Mouse (Mus musculus): Measurements from ENCODE around the gene Fmo5. TPM values are rescaled to one million over a fixed set of nuclear protein-coding genes. Genes with fewer than 3 reads are reported as not detected.

Fmo5 gene
- polyA plus RNA-seq, 1 experiment from 2014 or later = 3.7 TPM

- WGBS = 56% methylated on average over 12 of the region's 12 CpGs
- no peak overlapping the region for H3K27ac ChIP-seq (replicated peaks in 1 of 2; ENCODE audit: control insufficient read depth in 1 of 2, insufficient read depth in 1 of 2, low read depth in 2 of 2, low read length in 2 of 2)
- peaks cover 4 to 5% of the 10 kb centered on the region in 2 experiments; a peak in 3 of 4 replicates for H3K4me1 ChIP-seq (ENCODE audit: control insufficient read depth in 2 of 2, insufficient read depth in 2 of 2, low read length in 2 of 2)
- H3K9me3 ChIP-seq (ENCODE audit: control insufficient read depth, low read length) = no peaks in the 10 kb centered on the region
- no peaks in the 10 kb centered on the region for H3K27me3 ChIP-seq (ENCODE audit: control insufficient read depth, insufficient read depth, low read length)
- no peak overlapping the region for H3K4me3 ChIP-seq (ENCODE audit: control insufficient read depth in 1 of 2, insufficient read depth in 1 of 2, low read depth in 1 of 2, low read length in 2 of 2)
- no peak overlapping the region for H3K4me2 ChIP-seq (ENCODE audit: low read length)
- peaks cover 74% of the 10 kb centered on the region for H3K36me3 ChIP-seq (ENCODE audit: control insufficient read depth, insufficient read depth, low read length)
- no peak for ATAC-seq (ENCODE audit: insufficient number of reproducible peaks, insufficient read depth, low FRiP score, low read depth)
- no peak overlapping the region for H3K9ac ChIP-seq (ENCODE audit: low read length)
These were observed 62.9 kb downstream of the Fmo5 start for GRCm38 (mm10) chr3:97691443-97692017.

GRCm38 (mm10) chr3:97693806-97694205 is 65.2 kb downstream of the Fmo5 start:
- no peak overlapping the region for H3K4me3 ChIP-seq (ENCODE audit: control insufficient read depth in 1 of 2, insufficient read depth in 1 of 2, low read depth in 1 of 2, low read length in 2 of 2)
- H3K36me3 ChIP-seq (ENCODE audit: control insufficient read depth, insufficient read depth, low read length) = peaks cover 97% of the 10 kb centered on the region
- WGBS = 90% methylated on average over 6 of the region's 6 CpGs
- no peaks in the 10 kb centered on the region for H3K9me3 ChIP-seq (ENCODE audit: control insufficient read depth, low read length)
- no peaks in the 10 kb centered on the region for H3K27me3 ChIP-seq (ENCODE audit: control insufficient read depth, insufficient read depth, low read length)
- H3K4me2 ChIP-seq (ENCODE audit: low read length) = no peak overlapping the region
- H3K27ac ChIP-seq (replicated peaks in 1 of 2; ENCODE audit: control insufficient read depth in 1 of 2, insufficient read depth in 1 of 2, low read depth in 2 of 2, low read length in 2 of 2) = no peak overlapping the region
- peaks cover 4 to 5% of the 10 kb centered on the region in 2 experiments; a peak in 3 of 4 replicates for H3K4me1 ChIP-seq (ENCODE audit: control insufficient read depth in 2 of 2, insufficient read depth in 2 of 2, low read length in 2 of 2)
- no peak for ATAC-seq (ENCODE audit: insufficient number of reproducible peaks, insufficient read depth, low FRiP score, low read depth)
- H3K9ac ChIP-seq (ENCODE audit: low read length) = no peak overlapping the region

- ATAC-seq (ENCODE audit: insufficient number of reproducible peaks, insufficient read depth, low FRiP score, low read depth) = no peak
- H3K27ac ChIP-seq (replicated peaks in 1 of 2; ENCODE audit: control insufficient read depth in 1 of 2, insufficient read depth in 1 of 2, low read depth in 2 of 2, low read length in 2 of 2) = no peak overlapping the region
- no peaks in the 10 kb centered on the region for H3K27me3 ChIP-seq (ENCODE audit: control insufficient read depth, insufficient read depth, low read length)
- no peak overlapping the region for H3K4me3 ChIP-seq (ENCODE audit: control insufficient read depth in 1 of 2, insufficient read depth in 1 of 2, low read depth in 1 of 2, low read length in 2 of 2)
- H3K4me2 ChIP-seq (ENCODE audit: low read length) = no peak overlapping the region
- no peaks in the 10 kb centered on the region for H3K9me3 ChIP-seq (ENCODE audit: control insufficient read depth, low read length)
- no peak overlapping the region for H3K9ac ChIP-seq (ENCODE audit: low read length)
- 73% methylated on average over 9 of the region's 9 CpGs for WGBS
- H3K4me1 ChIP-seq (ENCODE audit: control insufficient read depth in 2 of 2, insufficient read depth in 2 of 2, low read length in 2 of 2) = no peaks in the 10 kb centered on the region
- peaks cover 99% of the 10 kb centered on the region for H3K36me3 ChIP-seq (ENCODE audit: control insufficient read depth, insufficient read depth, low read length)
These were observed 68.3 kb downstream of the Fmo5 start for GRCm38 (mm10) chr3:97696866-97697265.

- no peaks in the 10 kb centered on the region for H3K9me3 ChIP-seq (ENCODE audit: control insufficient read depth, low read length)
- H3K27me3 ChIP-seq (ENCODE audit: control insufficient read depth, insufficient read depth, low read length) = no peaks in the 10 kb centered on the region
- WGBS = 60% methylated on average over 9 of the region's 9 CpGs
- no peak for ATAC-seq (ENCODE audit: insufficient number of reproducible peaks, insufficient read depth, low FRiP score, low read depth)
- no peak overlapping the region for H3K4me2 ChIP-seq (ENCODE audit: low read length)
- no peak overlapping the region for H3K4me3 ChIP-seq (ENCODE audit: control insufficient read depth in 1 of 2, insufficient read depth in 1 of 2, low read depth in 1 of 2, low read length in 2 of 2)
- peaks cover 99% of the 10 kb centered on the region for H3K36me3 ChIP-seq (ENCODE audit: control insufficient read depth, insufficient read depth, low read length)
- H3K9ac ChIP-seq (ENCODE audit: low read length) = no peak overlapping the region
- H3K27ac ChIP-seq (replicated peaks in 1 of 2; ENCODE audit: control insufficient read depth in 1 of 2, insufficient read depth in 1 of 2, low read depth in 2 of 2, low read length in 2 of 2) = no peak overlapping the region
- H3K4me1 ChIP-seq (ENCODE audit: control insufficient read depth in 2 of 2, insufficient read depth in 2 of 2, low read length in 2 of 2) = no peaks in the 10 kb centered on the region
These were observed 68.7 kb downstream of the Fmo5 start for GRCm38 (mm10) chr3:97697291-97697690.

GRCm38 (mm10) chr3:97699061-97699460 is 70.5 kb downstream of the Fmo5 start:
- Histone ChIP-seq H3K4me3 (ENCODE audit: control insufficient read depth in 1 of 2, insufficient read depth in 1 of 2, low read depth in 1 of 2, low read length in 2 of 2) (no peak overlapping the region), H3K4me1 (ENCODE audit: control insufficient read depth in 2 of 2, insufficient read depth in 2 of 2, low read length in 2 of 2) (no peaks in the 10 kb centered on the region), H3K9ac (ENCODE audit: low read length) (no peak overlapping the region), H3K27ac (replicated peaks in 1 of 2; ENCODE audit: control insufficient read depth in 1 of 2, insufficient read depth in 1 of 2, low read depth in 2 of 2, low read length in 2 of 2) (no peak overlapping the region), H3K9me3 (ENCODE audit: control insufficient read depth, low read length) (no peaks in the 10 kb centered on the region), H3K4me2 (ENCODE audit: low read length) (no peak overlapping the region), H3K27me3 (ENCODE audit: control insufficient read depth, insufficient read depth, low read length) (no peaks in the 10 kb centered on the region), H3K36me3 (ENCODE audit: control insufficient read depth, insufficient read depth, low read length) (peaks cover 99% of the 10 kb centered on the region)
- 72% methylated on average over 3 of the region's 3 CpGs for WGBS
- no peak for ATAC-seq (ENCODE audit: insufficient number of reproducible peaks, insufficient read depth, low FRiP score, low read depth)

GRCm38 (mm10) chr3:97701198-97701597 is 72.6 kb downstream of the Fmo5 start:
- H3K9ac ChIP-seq (ENCODE audit: low read length) = no peak overlapping the region
- no peak for ATAC-seq (ENCODE audit: insufficient number of reproducible peaks, insufficient read depth, low FRiP score, low read depth)
- H3K9me3 ChIP-seq (ENCODE audit: control insufficient read depth, low read length) = no peaks in the 10 kb centered on the region
- no peak overlapping the region for H3K27ac ChIP-seq (replicated peaks in 1 of 2; ENCODE audit: control insufficient read depth in 1 of 2, insufficient read depth in 1 of 2, low read depth in 2 of 2, low read length in 2 of 2)
- no peak overlapping the region for H3K4me2 ChIP-seq (ENCODE audit: low read length)
- H3K4me3 ChIP-seq (ENCODE audit: control insufficient read depth in 1 of 2, insufficient read depth in 1 of 2, low read depth in 1 of 2, low read length in 2 of 2) = no peak overlapping the region
- H3K4me1 ChIP-seq (ENCODE audit: control insufficient read depth in 2 of 2, insufficient read depth in 2 of 2, low read length in 2 of 2) = no peaks in the 10 kb centered on the region
- peaks cover 96% of the 10 kb centered on the region for H3K36me3 ChIP-seq (ENCODE audit: control insufficient read depth, insufficient read depth, low read length)
- WGBS = 70% methylated on average over 3 of the region's 3 CpGs
- H3K27me3 ChIP-seq (ENCODE audit: control insufficient read depth, insufficient read depth, low read length) = no peaks in the 10 kb centered on the region

GRCm38 (mm10) chr3:97702448-97703080 is 74.0 kb downstream of the Fmo5 start:
- H3K27me3 ChIP-seq (ENCODE audit: control insufficient read depth, insufficient read depth, low read length) = no peaks in the 10 kb centered on the region
- no peaks in the 10 kb centered on the region for H3K9me3 ChIP-seq (ENCODE audit: control insufficient read depth, low read length)
- no peak overlapping the region for H3K4me2 ChIP-seq (ENCODE audit: low read length)
- peaks cover 96% of the 10 kb centered on the region for H3K36me3 ChIP-seq (ENCODE audit: control insufficient read depth, insufficient read depth, low read length)
- ATAC-seq (ENCODE audit: insufficient number of reproducible peaks, insufficient read depth, low FRiP score, low read depth) = no peak
- H3K27ac ChIP-seq (replicated peaks in 1 of 2; ENCODE audit: control insufficient read depth in 1 of 2, insufficient read depth in 1 of 2, low read depth in 2 of 2, low read length in 2 of 2) = no peak overlapping the region
- H3K4me3 ChIP-seq (ENCODE audit: control insufficient read depth in 1 of 2, insufficient read depth in 1 of 2, low read depth in 1 of 2, low read length in 2 of 2) = no peak overlapping the region
- H3K4me1 ChIP-seq (ENCODE audit: control insufficient read depth in 2 of 2, insufficient read depth in 2 of 2, low read length in 2 of 2) = no peaks in the 10 kb centered on the region
- H3K9ac ChIP-seq (ENCODE audit: low read length) = no peak overlapping the region
- WGBS = 86% methylated on average over 11 of the region's 11 CpGs

Data from heart, embryonic 14.5 days (tissue).